Mouse (Mus musculus): ENCODE measurements at regions not wholly inside any gene's neighbourhood (a gene's known extent, or its start where the extent isn't known, plus 50 kb on each side); places are given as distances from the start of the nearest gene placed in this dataset.
"Not testable (repeated sequence)": the region's sequence is repeated elsewhere in the genome, so short reads cannot be mapped to it uniquely, and the experiment has no call there.

GRCm38 (mm10) chr3:117054711-117055110 is 85.9 kb upstream of the Palmd start:
- not testable (repeated sequence) for H3K4me2 ChIP-seq (ENCODE audit: low read length); H3K9ac ChIP-seq (replicated peaks; ENCODE audit: low read depth, low read length); H3K4me3 ChIP-seq (replicated peaks; ENCODE audit: low read length); H3K36me3 ChIP-seq (ENCODE audit: control insufficient read depth, insufficient read depth); H3K27ac ChIP-seq (ENCODE audit: low read length); H3K27me3 ChIP-seq (replicated peaks; ENCODE audit: control insufficient read depth, insufficient read depth, low read length); ATAC-seq; H3K4me1 ChIP-seq (replicated peaks; ENCODE audit: control insufficient read depth, insufficient read depth, low read length); H3K9me3 ChIP-seq (ENCODE audit: control insufficient read depth, low read length)
- 98% methylated on average over 3 of the region's 3 CpGs for WGBS

- no peak overlapping the region for H3K4me2 ChIP-seq (ENCODE audit: low read length)
- H3K36me3 ChIP-seq (ENCODE audit: control insufficient read depth, insufficient read depth) = no peaks in the 10 kb centered on the region
- H3K4me1 ChIP-seq (replicated peaks; ENCODE audit: control insufficient read depth, insufficient read depth, low read length) = no peaks in the 10 kb centered on the region
- no peak overlapping the region for H3K9ac ChIP-seq (replicated peaks; ENCODE audit: low read depth, low read length)
- no peak for ATAC-seq
- no peak overlapping the region for H3K4me3 ChIP-seq (replicated peaks; ENCODE audit: low read length)
- no peak overlapping the region for H3K27ac ChIP-seq (ENCODE audit: low read length)
- 88% methylated on average over 3 of the region's 3 CpGs for WGBS
- no peaks in the 10 kb centered on the region for H3K27me3 ChIP-seq (replicated peaks; ENCODE audit: control insufficient read depth, insufficient read depth, low read length)
- no peaks in the 10 kb centered on the region for H3K9me3 ChIP-seq (ENCODE audit: control insufficient read depth, low read length)
These were observed 82.6 kb upstream of the Palmd start for GRCm38 (mm10) chr3:117051431-117051830.

GRCm38 (mm10) chr3:117050909-117051308 is 82.1 kb upstream of the Palmd start:
- H3K9me3 ChIP-seq (ENCODE audit: control insufficient read depth, low read length) = no peaks in the 10 kb centered on the region
- H3K9ac ChIP-seq (replicated peaks; ENCODE audit: low read depth, low read length) = no peak overlapping the region
- H3K27ac ChIP-seq (ENCODE audit: low read length) = no peak overlapping the region
- H3K4me3 ChIP-seq (replicated peaks; ENCODE audit: low read length) = no peak overlapping the region
- no peak for ATAC-seq
- 74% methylated on average over 3 of the region's 3 CpGs for WGBS
- H3K4me1 ChIP-seq (replicated peaks; ENCODE audit: control insufficient read depth, insufficient read depth, low read length) = no peaks in the 10 kb centered on the region
- H3K4me2 ChIP-seq (ENCODE audit: low read length) = no peak overlapping the region
- H3K36me3 ChIP-seq (ENCODE audit: control insufficient read depth, insufficient read depth) = no peaks in the 10 kb centered on the region
- no peaks in the 10 kb centered on the region for H3K27me3 ChIP-seq (replicated peaks; ENCODE audit: control insufficient read depth, insufficient read depth, low read length)

- ATAC-seq = no peak
- H3K4me3 ChIP-seq (replicated peaks; ENCODE audit: low read length) = no peak overlapping the region
- H3K9ac ChIP-seq (replicated peaks; ENCODE audit: low read depth, low read length) = no peak overlapping the region
- H3K36me3 ChIP-seq (ENCODE audit: control insufficient read depth, insufficient read depth) = no peaks in the 10 kb centered on the region
- no peak overlapping the region for H3K4me2 ChIP-seq (ENCODE audit: low read length)
- no peaks in the 10 kb centered on the region for H3K27me3 ChIP-seq (replicated peaks; ENCODE audit: control insufficient read depth, insufficient read depth, low read length)
- WGBS = 72% methylated on average over 3 of the region's 3 CpGs
- H3K27ac ChIP-seq (ENCODE audit: low read length) = no peak overlapping the region
- H3K9me3 ChIP-seq (ENCODE audit: control insufficient read depth, low read length) = no peaks in the 10 kb centered on the region
- no peaks in the 10 kb centered on the region for H3K4me1 ChIP-seq (replicated peaks; ENCODE audit: control insufficient read depth, insufficient read depth, low read length)
These were observed 80.6 kb upstream of the Palmd start for GRCm38 (mm10) chr3:117049410-117049809.

- no peak overlapping the region for H3K27ac ChIP-seq (ENCODE audit: low read length)
- H3K9me3 ChIP-seq (ENCODE audit: control insufficient read depth, low read length) = no peaks in the 10 kb centered on the region
- WGBS = 78% methylated on average over 4 of the region's 4 CpGs
- H3K27me3 ChIP-seq (replicated peaks; ENCODE audit: control insufficient read depth, insufficient read depth, low read length) = no peaks in the 10 kb centered on the region
- no peak overlapping the region for H3K4me3 ChIP-seq (replicated peaks; ENCODE audit: low read length)
- H3K9ac ChIP-seq (replicated peaks; ENCODE audit: low read depth, low read length) = no peak overlapping the region
- H3K4me2 ChIP-seq (ENCODE audit: low read length) = no peak overlapping the region
- H3K4me1 ChIP-seq (replicated peaks; ENCODE audit: control insufficient read depth, insufficient read depth, low read length) = no peaks in the 10 kb centered on the region
- no peak for ATAC-seq
- H3K36me3 ChIP-seq (ENCODE audit: control insufficient read depth, insufficient read depth) = no peaks in the 10 kb centered on the region
These were observed 76.0 kb upstream of the Palmd start for GRCm38 (mm10) chr3:117044809-117045208.

- no peaks in the 10 kb centered on the region for H3K9me3 ChIP-seq (ENCODE audit: control insufficient read depth, low read length)
- no peak overlapping the region for H3K27ac ChIP-seq (ENCODE audit: low read length)
- H3K9ac ChIP-seq (replicated peaks; ENCODE audit: low read depth, low read length) = no peak overlapping the region
- WGBS = 62% methylated on average over 2 of the region's 2 CpGs
- ATAC-seq = no peak
- no peak overlapping the region for H3K4me3 ChIP-seq (replicated peaks; ENCODE audit: low read length)
- no peaks in the 10 kb centered on the region for H3K36me3 ChIP-seq (ENCODE audit: control insufficient read depth, insufficient read depth)
- no peaks in the 10 kb centered on the region for H3K4me1 ChIP-seq (replicated peaks; ENCODE audit: control insufficient read depth, insufficient read depth, low read length)
- no peaks in the 10 kb centered on the region for H3K27me3 ChIP-seq (replicated peaks; ENCODE audit: control insufficient read depth, insufficient read depth, low read length)
- H3K4me2 ChIP-seq (ENCODE audit: low read length) = no peak overlapping the region
These were observed 75.5 kb upstream of the Palmd start for GRCm38 (mm10) chr3:117044304-117044703.

- 76% methylated on average over 1 of the region's 1 CpGs for WGBS
- Histone ChIP-seq H3K27me3 (replicated peaks; ENCODE audit: control insufficient read depth, insufficient read depth, low read length) (no peaks in the 10 kb centered on the region), H3K4me1 (replicated peaks; ENCODE audit: control insufficient read depth, insufficient read depth, low read length) (no peaks in the 10 kb centered on the region), H3K9ac (replicated peaks; ENCODE audit: low read depth, low read length) (no peak overlapping the region), H3K4me2 (ENCODE audit: low read length) (no peak overlapping the region), H3K27ac (ENCODE audit: low read length) (no peak overlapping the region), H3K36me3 (ENCODE audit: control insufficient read depth, insufficient read depth) (no peaks in the 10 kb centered on the region), H3K4me3 (replicated peaks; ENCODE audit: low read length) (no peak overlapping the region), H3K9me3 (ENCODE audit: control insufficient read depth, low read length) (no peaks in the 10 kb centered on the region)
- ATAC-seq = no peak
These were observed 70.1 kb upstream of the Palmd start for GRCm38 (mm10) chr3:117038928-117039300.

GRCm38 (mm10) chr3:117038280-117038927 is 69.6 kb upstream of the Palmd start:
- no peaks in the 10 kb centered on the region for H3K36me3 ChIP-seq (ENCODE audit: control insufficient read depth, insufficient read depth)
- no peak overlapping the region for H3K4me2 ChIP-seq (ENCODE audit: low read length)
- H3K27me3 ChIP-seq (replicated peaks; ENCODE audit: control insufficient read depth, insufficient read depth, low read length) = no peaks in the 10 kb centered on the region
- no peak overlapping the region for H3K9ac ChIP-seq (replicated peaks; ENCODE audit: low read depth, low read length)
- WGBS = 80% methylated on average over 4 of the region's 4 CpGs
- no peak overlapping the region for H3K27ac ChIP-seq (ENCODE audit: low read length)
- no peaks in the 10 kb centered on the region for H3K4me1 ChIP-seq (replicated peaks; ENCODE audit: control insufficient read depth, insufficient read depth, low read length)
- no peaks in the 10 kb centered on the region for H3K9me3 ChIP-seq (ENCODE audit: control insufficient read depth, low read length)
- ATAC-seq = no peak
- H3K4me3 ChIP-seq (replicated peaks; ENCODE audit: low read length) = no peak overlapping the region
